Mouse (Mus musculus) frontal cortex, postnatal 36 days (tissue): ENCODE measurements around the gene Midn.

Experiments used
- DNase-seq, 2 experiments: peaks; one replicate each; pipeline ENCODE4 v3.0.0; 2022; ENCODE audit warnings: low spot score in 2 of 2

Midn gene

DNA sequence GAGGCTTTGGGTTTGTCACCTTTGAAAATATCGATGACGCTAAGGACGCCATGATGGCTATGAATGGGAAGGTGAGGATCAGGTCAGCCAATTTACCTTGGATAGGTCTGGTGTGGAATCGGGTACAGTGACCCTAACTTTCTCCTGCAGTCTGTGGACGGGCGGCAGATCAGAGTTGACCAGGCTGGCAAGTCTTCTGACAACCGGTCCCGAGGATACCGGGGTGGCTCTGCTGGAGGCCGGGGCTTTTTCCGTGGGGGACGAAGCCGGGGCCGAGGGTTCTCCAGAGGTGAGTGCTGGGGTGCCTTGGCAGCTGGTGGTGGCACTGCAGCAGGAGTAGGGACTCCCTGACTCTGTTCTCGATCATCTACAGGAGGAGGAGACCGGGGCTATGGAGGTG, 22.0 kb downstream of the Midn start:
- no peak for DNase-seq

- DNase-seq: no peak
These were observed 22.5 kb downstream of the Midn start for GRCm38 (mm10) chr10:80170601-80171021.

DNA sequence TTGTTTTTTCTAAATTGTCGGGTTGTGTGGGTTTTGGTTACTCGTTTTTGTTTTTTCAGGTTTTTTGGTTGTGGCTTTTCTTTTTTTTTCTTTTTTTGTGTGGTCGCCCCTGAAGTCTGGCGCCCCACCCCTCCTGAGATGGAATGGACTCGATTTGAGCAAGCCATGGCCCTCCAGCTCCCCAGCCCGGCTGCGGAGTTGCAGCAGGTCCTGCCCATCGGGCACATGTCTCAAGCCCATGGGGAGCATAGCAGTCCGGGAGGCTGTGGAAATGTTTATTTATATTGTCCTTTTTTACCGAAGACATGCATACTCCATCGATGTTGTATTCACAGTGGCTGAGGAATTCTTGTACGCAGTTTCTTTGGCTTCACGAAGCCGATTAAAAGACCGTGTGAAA, 23.2 kb downstream of the Midn start:
- DNase-seq: no peak

DNA sequence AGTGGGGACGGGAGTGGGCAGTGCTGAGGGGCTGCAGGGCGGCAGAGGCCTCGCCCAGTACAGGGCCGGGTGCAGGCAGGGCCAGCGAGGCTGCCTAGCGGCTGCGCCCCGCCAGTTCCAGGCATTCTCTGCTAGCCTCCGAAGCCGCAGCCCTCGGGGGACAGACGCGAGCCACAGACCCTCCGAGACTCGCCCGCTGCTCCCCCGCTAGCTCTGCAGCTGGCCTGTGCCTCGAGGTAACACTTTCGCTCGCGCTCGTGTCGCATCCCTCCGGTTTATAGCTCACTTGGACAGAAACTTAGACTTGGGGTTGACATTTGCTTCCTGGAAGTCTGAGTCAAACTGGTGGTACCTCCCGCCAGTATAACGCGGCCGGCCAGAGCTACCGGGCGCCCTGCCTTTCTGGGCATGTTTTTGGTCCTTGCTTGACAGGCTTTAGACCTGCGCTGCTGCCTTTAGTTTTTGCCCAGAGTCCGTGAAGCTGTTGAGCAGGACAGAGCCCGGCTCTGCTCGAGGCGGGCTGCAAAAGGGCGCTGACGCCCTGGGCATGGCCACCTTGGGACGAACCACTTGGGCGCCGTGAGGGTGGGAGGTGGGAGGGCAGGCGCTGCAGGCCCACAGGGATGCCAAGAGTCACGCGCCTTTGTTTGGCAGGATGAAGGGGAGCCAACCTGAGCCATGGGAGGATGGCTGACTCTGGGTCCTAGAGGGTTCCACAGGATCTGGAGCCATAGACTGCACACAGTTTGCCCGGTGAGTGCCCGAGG, 23.9 kb downstream of the Midn start:
- no peak for DNase-seq

DNA sequence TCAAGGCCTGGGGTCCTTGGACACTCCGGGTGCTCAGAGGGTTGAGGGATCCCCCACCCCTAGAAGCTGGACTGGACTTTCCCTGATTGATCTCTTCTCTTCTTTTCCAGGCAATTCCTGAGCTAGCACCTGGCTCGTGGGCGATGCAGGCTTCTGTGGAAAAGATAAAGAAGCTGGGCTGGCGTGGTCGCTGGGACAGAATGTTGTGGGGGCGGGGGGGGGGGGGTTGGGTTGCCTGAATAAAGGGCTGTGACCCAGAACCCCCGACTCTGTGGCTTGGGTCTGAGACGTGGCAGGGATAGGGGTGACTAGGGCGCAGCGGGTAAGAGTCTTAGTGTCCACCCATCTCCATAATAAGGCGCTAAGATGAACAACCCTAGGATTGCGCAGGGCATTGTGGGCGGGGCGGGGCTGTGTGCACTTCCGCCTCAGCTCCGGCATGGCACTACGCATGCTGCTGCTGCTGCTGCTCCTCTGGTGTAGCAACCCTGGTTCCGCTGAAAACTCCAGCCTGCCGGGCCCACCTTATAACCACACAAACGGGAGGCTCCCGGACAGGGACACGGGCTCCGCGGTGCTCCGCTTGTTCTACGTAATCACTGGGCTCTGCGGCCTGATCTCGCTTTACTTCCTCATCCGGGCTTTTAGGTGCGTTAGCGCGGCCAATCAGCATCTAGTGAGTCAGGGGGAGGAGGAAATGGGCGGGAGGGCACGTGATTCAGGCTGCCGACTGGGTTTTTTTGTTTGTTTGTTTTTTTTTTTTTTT, 24.6 kb downstream of the Midn start, which contains the start of gene 1600002K03Rik:
TSS of gene 1600002K03Rik (plus strand) at position 418 of the 766 bp plus-strand sequence.
- peak; percentile 93 for DNase-seq

DNA sequence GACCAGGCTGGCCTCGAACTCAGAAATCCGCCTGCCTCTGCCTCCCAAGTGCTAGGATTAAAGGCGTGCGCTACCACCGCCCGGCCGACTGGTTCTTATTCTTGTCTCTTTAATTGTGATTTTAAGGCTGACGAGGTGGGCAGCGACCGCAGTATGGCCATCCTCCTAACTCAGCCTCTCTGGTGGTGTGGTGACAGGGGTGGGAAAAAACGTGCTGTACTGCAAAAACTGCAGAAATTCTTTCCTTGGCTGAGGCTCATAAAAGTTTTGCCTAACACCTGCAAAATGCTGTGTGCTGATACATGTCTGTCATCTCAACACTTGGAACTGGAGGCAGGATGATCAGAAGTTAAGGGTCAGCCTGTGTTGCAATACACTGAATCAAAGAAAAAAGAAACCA, 25.3 kb downstream of the Midn start:
- DNase-seq: no peak

DNA sequence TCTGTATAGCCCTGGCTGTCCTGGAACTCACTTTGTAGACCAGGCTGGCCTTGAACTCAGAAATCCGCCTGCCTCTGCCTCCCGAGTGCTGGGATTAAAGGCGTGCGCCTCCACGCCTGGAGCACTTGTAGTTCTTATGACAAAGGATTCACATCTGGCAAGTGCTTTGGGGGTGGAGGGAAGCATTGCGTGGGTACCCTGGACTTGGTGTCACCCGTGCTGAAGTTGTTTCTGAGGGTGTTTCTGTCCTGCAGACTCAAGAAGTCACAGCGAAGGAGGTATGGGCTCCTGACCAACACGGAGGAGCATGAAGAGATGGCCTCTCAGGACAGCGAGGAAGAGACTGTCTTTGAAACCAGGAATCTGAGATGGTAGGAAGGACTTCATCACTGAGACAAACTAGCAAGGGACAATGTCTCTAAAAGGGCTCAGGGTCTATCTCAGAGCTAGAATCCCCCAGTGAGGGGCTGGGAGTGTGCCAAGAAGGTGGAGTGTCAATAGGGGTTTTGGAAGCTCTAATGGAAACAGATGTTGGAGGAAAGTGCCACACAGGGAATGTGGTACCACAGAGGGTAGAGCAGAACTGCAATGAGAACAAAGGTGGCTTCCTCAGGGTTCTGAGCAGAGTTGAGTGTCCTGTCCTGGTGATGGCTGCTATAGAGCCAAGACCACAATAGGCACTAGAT, 26.0 kb downstream of the Midn start:
- no peak for DNase-seq

- no peak for DNase-seq
These were observed 26.6 kb downstream of the Midn start for GRCm38 (mm10) chr10:80174705-80175104.

- peak in 1 of 2 experiments; percentile 61 for DNase-seq
These were observed 27.6 kb downstream of the Midn start for GRCm38 (mm10) chr10:80175536-80176269.

GRCm38 (mm10) chr10:80176270-80176834, 28.3 kb downstream of the Midn start:
- no peak for DNase-seq

DNA sequence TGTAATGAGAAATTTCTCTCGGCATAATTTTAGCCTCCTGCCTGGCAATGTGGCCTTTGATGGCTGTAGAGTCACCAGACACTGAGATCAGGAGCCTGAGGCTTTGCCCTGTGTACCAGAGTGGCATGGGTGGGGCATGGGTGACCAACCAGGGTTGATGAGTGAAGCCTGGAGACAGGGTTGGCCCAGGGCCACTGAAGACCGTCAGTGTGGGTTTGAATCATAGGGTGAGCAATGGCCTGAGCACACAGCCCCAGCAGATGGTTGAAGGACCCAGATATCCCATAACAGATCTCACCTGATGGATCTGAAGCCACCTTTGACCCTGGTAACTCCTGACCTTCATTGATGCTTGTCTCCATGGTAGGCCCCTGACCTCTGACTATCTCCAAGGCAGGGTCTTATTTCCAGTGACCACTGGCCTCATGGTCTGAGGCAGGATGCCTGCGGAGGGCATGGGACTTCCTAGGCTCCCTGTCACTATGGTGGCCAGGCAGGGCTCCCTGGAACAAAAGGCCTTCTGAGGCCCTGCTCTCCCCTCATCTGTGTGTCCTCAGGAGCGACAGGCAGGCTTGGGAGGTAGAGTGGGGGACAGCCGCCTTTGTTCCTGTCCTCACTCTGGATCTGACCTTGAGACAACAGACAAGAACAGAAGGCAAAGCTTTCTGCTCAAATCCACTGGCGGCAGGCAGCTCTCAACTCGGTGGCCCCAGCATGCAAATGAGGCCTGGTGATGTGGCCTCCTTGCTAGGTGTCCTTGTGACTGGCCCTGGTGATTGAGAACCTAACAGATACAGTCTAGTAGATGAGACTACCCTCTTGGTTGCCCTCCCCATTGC, 29.6 kb downstream of the Midn start:
- DNase-seq: no peak

DNA sequence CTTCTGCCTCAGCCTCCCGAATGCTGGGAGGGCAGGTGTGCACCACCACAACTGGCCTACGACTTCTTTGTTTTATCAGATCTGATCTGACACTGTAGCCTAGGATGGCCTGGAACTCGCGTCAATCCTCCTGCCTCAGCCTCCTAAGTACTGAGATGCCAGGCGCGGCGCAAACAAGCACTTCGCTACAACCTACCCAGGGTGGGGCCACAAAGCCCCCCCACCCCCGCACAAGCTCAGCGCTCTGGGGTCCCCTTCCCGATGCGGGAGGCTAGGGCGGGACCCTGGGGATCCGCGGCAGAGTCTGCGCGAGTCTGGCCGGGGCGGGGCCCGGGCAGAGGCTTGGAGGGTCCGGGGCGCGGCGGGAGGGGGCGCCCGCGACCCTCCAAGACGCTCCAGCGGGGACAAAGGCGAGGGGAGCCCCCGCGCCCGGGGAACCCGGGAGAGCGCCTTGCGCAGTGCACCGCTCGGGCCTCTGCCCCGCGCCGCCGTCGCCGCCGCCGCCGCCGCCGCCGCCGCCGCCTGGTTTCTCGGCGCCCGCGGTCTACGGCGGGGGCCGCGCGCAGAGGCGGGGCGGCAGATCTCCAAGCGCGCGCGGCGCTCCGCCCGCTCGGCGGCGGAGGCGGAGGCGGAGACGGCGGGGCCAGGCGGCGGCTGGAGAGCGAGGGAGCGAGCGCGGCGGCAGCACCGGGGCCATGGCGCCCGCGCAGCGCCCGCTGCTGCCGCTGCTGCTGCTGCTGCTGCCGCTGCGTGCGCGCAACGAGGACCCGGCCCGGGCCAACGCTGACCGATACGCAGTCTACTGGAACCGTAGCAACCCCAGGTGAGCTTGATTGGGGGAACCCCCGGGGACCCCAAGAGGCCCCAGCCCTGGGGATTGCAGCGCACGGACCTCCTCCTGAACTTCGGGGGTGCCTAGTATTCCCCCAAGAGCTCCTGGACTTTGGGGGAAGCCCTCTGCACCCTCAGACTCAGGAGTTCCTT, 31.3 kb downstream of the Midn start, which contains the start of gene Efna2:
TSS of gene Efna2 (plus strand) at position 415 of the 984 bp plus-strand sequence.
- no peak for DNase-seq

- no peak for DNase-seq
These were observed 32.2 kb downstream of the Midn start for GRCm38 (mm10) chr10:80180288-80180687.

GRCm38 (mm10) chr10:80180823-80181222, 32.8 kb downstream of the Midn start:
- DNase-seq: no peak

DNA sequence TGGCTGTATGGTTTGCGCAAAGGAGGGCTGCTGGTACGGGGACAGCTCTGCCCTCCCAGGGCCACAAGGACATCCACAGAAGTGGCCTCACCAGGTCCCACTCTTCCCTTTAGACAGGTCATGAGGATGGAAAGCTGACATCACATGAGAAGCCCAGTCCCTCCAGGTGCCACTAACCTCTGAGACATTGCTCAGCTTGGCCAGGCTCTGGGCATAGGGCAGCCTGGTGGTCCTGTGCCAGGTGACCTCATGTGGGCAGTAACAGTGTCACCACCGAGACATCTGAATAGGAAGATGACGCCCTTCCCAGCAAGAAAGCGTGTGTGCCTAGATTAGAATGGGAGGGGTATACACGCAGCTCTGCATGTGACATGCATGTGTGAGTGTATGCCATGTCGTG, 34.5 kb downstream of the Midn start:
- DNase-seq: no peak

DNA sequence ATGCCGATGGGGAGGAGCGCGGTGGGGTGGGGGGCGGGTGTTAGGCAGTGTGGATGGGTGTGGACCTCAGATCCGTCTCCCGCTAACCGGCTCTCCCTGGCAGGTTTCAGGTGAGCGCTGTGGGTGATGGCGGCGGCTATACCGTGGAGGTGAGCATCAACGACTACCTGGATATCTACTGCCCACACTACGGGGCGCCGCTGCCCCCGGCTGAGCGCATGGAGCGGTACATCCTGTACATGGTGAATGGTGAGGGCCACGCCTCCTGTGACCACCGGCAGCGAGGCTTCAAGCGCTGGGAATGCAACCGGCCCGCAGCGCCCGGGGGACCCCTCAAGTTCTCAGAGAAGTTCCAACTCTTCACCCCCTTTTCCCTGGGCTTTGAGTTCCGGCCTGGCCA, 38.6 kb downstream of the Midn start:
- no peak for DNase-seq

GRCm38 (mm10) chr10:80187739-80188138, 39.7 kb downstream of the Midn start:
- no peak for DNase-seq

GRCm38 (mm10) chr10:80188453-80189024, 40.5 kb downstream of the Midn start:
- DNase-seq: no peak

GRCm38 (mm10) chr10:80189999-80190398, 41.9 kb downstream of the Midn start:
- DNase-seq: no peak
